Mouse (Mus musculus): ENCODE results near the gene Gmppb. TPM values are rescaled to one million over a fixed set of nuclear protein-coding genes. Genes with fewer than 3 reads are reported as not detected.

The Gmppb gene
- 22.0 and 22.4 TPM in 2 replicates for total RNA-seq (2023)

DNA sequence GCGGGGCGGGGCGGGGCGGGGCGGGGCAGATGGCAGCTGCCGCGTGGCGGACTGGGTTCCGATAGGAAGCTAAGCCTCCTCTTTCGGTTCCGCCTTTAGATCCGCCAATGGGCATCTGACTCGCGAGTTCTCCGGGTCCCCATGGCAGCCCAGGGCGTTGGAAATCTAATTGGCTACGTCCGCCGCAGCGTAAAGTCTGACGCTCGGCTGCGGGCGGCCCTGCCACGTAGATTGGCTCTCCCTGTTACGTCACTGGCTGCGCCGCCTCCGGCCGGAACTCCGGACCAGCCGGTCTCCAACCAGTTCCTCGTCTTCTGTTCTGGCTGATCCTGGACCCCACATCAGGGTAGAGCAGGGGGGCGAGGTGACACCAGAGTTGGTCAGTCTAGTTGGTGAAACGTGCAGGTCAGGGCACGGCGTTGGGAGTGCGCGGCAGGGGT is at the start of gene Gmppb:
Gene Gmppb (plus strand): TSS at position 227 of the 440 bp plus-strand sequence.

DNA sequence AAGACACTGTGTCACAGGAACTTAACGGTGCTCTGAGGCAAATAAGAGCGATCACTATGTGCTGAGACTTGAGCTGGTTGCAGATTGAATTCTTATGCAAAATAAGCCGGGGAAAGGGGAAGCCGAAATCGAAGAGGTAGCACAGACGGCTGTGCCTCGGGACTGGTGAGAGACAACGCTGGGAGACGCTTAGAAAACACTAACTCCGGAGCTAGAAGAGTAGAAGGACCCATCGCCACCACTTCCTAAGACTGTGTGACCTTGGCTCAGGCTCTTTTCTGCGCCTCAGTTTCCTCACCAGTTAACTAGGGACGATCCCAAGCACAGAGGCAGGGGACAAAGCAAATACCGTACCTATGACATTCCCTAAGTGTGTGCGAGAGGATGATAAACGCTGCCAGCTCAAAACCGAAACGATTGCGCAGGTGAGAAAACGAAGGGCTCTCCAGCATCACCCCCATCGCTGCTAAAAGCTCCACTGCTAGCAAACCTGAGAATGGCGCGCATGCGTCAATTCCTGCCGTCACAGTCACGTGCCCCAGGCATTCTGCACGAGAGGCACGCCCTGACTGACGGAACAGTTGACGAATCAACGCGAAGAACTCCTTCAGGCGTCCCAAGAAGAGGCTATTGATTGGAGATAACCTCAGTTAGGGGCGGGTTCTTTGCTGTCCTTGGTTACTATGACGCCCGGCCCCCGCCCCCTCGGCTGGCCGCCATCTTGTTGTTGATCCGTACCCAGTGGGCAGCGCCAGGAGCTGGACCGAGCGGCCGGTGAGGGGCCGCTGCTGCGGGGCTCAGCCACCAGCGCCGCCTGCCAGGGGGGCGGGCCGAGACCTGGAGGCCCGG is 46.9 kb upstream of the Gmppb start, which contains the start of gene Ip6k1:
Gene Ip6k1 (plus strand): TSS at position 580 of the 849 bp plus-strand sequence.

DNA sequence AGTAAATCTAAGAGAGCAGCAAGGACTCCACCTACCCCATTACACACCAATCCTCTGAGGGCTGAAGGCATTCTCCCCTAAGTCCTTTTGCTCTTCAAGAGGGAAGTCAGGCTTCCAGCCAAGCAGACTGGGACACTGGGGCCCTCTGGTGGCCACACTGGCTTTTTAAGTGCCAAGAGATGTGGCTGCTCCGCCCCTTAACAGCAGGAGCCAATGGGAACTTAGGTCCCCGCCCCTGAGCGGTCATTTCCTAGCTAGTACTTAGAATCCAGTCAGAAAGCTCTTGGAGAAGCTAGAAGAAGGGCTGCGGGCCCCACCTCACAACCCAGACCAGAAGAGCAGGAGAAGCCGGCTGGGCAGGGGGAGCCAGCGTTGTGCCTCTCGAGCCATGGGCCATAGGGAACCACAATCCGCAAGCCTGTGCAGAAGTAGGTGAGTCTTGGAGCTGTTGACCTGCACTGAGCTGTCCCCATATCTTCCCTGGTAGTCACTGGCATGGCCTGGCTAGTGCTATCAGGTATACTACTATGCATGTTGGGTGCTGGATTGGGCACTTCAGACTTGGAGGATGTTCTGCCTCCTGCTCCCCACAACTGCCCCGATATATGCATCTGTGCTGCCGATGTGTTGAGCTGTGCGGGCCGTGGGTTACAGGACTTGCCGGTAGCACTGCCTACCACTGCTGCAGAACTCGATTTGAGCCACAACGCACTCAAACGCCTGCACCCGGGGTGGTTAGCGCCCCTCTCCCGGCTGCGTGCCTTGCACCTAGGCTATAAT is 4.0 kb downstream of the Gmppb start, which contains the start of gene Amigo3:
Gene Amigo3 (plus strand): TSS at position 275 of the 780 bp plus-strand sequence.

DNA sequence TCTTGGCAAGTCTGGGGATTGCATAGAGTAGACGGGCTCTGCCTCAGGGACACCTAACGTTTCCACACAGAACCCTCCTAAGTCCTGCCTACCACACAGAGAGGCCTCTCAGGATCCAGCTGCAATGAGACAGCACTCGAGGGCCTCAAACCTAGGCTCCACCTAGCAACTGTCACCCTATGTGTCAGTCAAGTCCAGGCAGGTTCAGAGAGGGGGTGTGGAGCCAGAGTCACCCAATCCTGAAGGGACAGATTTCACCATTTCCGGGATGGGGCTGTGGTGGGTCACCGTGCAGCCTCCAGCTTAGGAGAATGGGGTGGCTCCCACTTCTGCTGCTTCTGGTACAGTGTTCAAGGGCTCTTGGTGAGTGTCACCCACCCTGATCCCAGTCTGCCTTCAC is 31.1 kb downstream of the Gmppb start, which contains the start of gene Mst1:
Gene Mst1 (plus strand): TSS at position 269 of the 400 bp plus-strand sequence.

DNA sequence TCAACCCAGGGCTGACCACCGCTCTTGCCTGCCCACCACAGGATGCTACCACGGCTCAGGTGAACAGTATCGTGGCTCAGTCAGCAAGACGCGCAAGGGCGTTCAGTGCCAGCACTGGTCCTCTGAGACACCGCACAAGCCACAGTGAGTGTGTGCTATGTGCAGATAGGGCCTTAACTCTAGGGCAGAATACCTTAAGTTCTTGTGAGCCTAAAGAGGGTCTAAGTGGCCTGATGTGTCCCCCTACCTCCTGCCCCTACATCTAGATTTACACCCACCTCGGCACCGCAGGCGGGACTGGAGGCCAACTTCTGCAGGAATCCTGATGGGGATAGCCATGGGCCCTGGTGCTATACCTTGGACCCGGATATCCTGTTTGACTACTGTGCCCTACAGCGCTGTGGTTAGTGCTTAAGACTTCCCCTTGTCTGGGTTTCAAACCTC is 34.0 kb downstream of the Gmppb start, which contains the start of gene Rnf123:
Gene Rnf123 (minus strand): TSS at position 359 of the 444 bp plus-strand sequence.

DNA sequence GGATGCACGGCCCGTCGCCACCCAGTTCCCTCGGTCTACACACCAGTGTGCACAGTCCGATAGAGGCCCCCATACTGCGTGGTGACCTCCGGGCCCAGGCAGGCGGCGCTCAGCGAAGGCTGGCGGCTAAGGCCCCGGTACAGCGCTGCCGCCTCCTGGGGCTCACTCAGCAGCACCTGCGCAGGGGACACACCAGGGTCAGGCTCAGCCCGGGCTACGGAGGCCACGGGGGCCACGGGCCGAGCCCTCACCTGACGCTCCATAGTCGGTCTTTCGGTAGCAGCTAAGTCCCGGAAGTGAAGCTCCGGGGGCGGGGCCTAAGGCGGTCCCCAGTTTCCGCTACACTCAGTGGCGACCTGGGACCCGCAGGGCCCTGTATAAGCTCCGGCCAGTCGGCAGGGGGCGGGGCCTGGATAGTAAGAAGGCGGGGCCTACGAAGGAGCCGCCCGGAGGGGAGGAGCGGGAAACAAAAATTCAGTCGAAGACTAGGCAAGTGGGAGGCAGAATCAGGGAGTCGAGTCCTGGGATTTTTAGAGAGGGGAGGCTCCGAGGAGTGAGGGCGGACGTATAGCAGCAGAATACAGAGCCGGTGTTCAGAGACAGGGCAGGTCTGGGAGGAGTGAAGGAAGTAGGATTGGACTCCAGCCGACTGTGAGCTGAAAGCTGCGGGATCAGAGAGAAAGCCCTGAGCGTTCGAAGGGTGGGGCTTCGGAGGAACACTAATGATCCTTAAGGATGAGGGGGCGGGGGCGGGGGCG is 45.3 kb downstream of the Gmppb start, which contains the start of gene Apeh:
Gene Apeh (minus strand): TSS at position 423 of the 758 bp plus-strand sequence.

Other genes starting within 250 kb of the Gmppb start
- 49.9 and 76.4 TPM in 2 replicates for gene Rbm6, start 176.0 kb upstream of the Gmppb start, total RNA-seq (2023)
- gene Mon1a, start 161.1 kb upstream of the Gmppb start, total RNA-seq (2023) = 9.3 and 9.5 TPM in 2 replicates
- gene Mst1r, start 142.4 kb upstream of the Gmppb start, total RNA-seq (2023) = 0.29 and 0.69 TPM in 2 replicates
- gene Actl11, start 120.8 kb upstream of the Gmppb start, total RNA-seq (2023) = not detected in 2 replicates
- not detected in 2 replicates for gene Camkv, start 113.6 kb upstream of the Gmppb start, total RNA-seq (2023)
- 19.4 and 24.4 TPM in 2 replicates for gene Traip, start 99.1 kb upstream of the Gmppb start, total RNA-seq (2023)
- gene Uba7, start 73.7 kb upstream of the Gmppb start, total RNA-seq (2023) = 71.8 and 86.9 TPM in 2 replicates
- gene Gm20661, start 66.2 kb upstream of the Gmppb start, total RNA-seq (2023) = 0.41 TPM in 1 of 2 replicates, not detected in the other
- 1.6 and 1.9 TPM in 2 replicates for gene Inka1, start 63.4 kb upstream of the Gmppb start, total RNA-seq (2023)
- not detected in 2 replicates for gene Cdhr4, start 56.7 kb upstream of the Gmppb start, total RNA-seq (2023)
- gene Gm20662, start 52.9 kb upstream of the Gmppb start, total RNA-seq (2023) = not detected in 2 replicates
- 111 and 125 TPM in 2 replicates for gene Ip6k1, start 46.7 kb upstream of the Gmppb start, total RNA-seq (2023)
- 4.5 and 5.6 TPM in 2 replicates for gene Amigo3, start 3.9 kb downstream of the Gmppb start, total RNA-seq (2023)
- not detected in 2 replicates for gene Mst1, start 31.2 kb downstream of the Gmppb start, total RNA-seq (2023)
- 40.6 and 40.9 TPM in 2 replicates for gene Rnf123, start 34.1 kb downstream of the Gmppb start, total RNA-seq (2023)
- 42.5 and 52.9 TPM in 2 replicates for gene Apeh, start 45.4 kb downstream of the Gmppb start, total RNA-seq (2023)
- gene Bsn, start 141.1 kb downstream of the Gmppb start, total RNA-seq (2023) = 0.27 and 0.51 TPM in 2 replicates
- 4.5 and 4.8 TPM in 2 replicates for gene Dag1, start 214.7 kb downstream of the Gmppb start, total RNA-seq (2023)
- gene Nicn1, start 241.2 kb downstream of the Gmppb start, total RNA-seq (2023) = 0.75 and 1.5 TPM in 2 replicates
- not detected in 2 replicates for gene Amt, start 247.6 kb downstream of the Gmppb start, total RNA-seq (2023)